Mouse (Mus musculus) liver, adult 2 months (tissue): ENCODE measurements around the gene Eef2. TPM values are rescaled to one million over a fixed set of nuclear protein-coding genes. Genes with fewer than 3 reads are reported as not detected.

Experiments
- DNase-seq: peaks from one replicate; pipeline ENCODE4 v3.0.0-alpha.2; 2011; ENCODE audit warnings: low read depth, low spot score; ENCODE audit errors: extremely low read depth
- H3K27ac ChIP-seq: fragments of 200-500 bp; replicated peaks from 2 replicates; pipeline ENCODE4 v1.5.1; 2012; ENCODE audit warnings: low read depth, mild to moderate bottlenecking, control low read depth, inconsistent platforms, low read length; ENCODE audit not compliant: insufficient read depth
- H3K27me3 ChIP-seq: fragments of 200-500 bp; 2 replicates; pipeline ENCODE4 v1.6.1; 2012; ENCODE audit warnings: mild to moderate bottlenecking, moderate library complexity, low read length, inconsistent platforms; ENCODE audit not compliant: control insufficient read depth, insufficient read depth
- H3K36me3 ChIP-seq: fragments of 200-500 bp; 2 replicates; pipeline ENCODE4 v1.6.1; 2012; ENCODE audit warnings: low read length, inconsistent platforms; ENCODE audit not compliant: control insufficient read depth, insufficient read depth
- H3K4me1 ChIP-seq: fragments of 200-500 bp; 2 replicates; pipeline ENCODE4 v1.6.1; 2011; ENCODE audit warnings: low read length; ENCODE audit not compliant: control insufficient read depth, insufficient read depth
- H3K4me3 ChIP-seq: fragments of 200-500 bp; 2 replicates; pipeline ENCODE4 v1.5.1; 2011; ENCODE audit warnings: low read depth, mild to moderate bottlenecking, control low read depth, low read length, moderate library complexity; ENCODE audit not compliant: insufficient read depth
- H3K79me2 ChIP-seq: fragments of 200-500 bp; 2 replicates; pipeline ENCODE4 v1.6.1; 2012; ENCODE audit warnings: inconsistent platforms, mild to moderate bottlenecking, low read length, moderate library complexity; ENCODE audit not compliant: control insufficient read depth, insufficient read depth
- H3K9ac ChIP-seq: fragments of 200-500 bp; 2 replicates; pipeline ENCODE4 v1.6.1; 2012; ENCODE audit warnings: low read depth, mild to moderate bottlenecking, control low read depth, inconsistent platforms, low read length
- CTCF ChIP-seq: fragments of 200-500 bp; IDR thresholded peaks from 2 replicates; pipeline ENCODE4 v1.5.1; 2011; ENCODE audit warnings: low read depth, low read length, control low read depth
- POLR2A ChIP-seq: fragments of 200-500 bp; IDR thresholded peaks from 2 replicates; pipeline ENCODE4 v1.6.1; 2011; ENCODE audit warnings: low read length, control low read depth; ENCODE audit not compliant: insufficient read depth; ENCODE audit errors: extremely low read depth
- WGBS: fragments of 180-500 bp; shearing (Covaris S2); methylation state at CpG from one replicate; pipeline ENCODE4 v1.1.7; 2018; 5-methylcytosine and 5-hydroxymethylcytosine counted together
- polyA plus RNA-seq: library from polyadenylated mRNA; depleted of rRNA; stranded (reverse); fragments of >200 nt; gene quantifications from 2 replicates; pipeline ENCODE4 v1.2.3, GENCODE M21; 2012; rRNA removed
- total RNA-seq: library from RNA; depleted of rRNA; stranded (reverse); fragments of >200 nt; gene quantifications from 2 replicates; pipeline ENCODE4 v1.2.3, GENCODE M21; 2014; rRNA removed

Eef2 gene
- total and polyA plus RNA-seq, 2 experiments: 812 to 1,204 TPM

DNA sequence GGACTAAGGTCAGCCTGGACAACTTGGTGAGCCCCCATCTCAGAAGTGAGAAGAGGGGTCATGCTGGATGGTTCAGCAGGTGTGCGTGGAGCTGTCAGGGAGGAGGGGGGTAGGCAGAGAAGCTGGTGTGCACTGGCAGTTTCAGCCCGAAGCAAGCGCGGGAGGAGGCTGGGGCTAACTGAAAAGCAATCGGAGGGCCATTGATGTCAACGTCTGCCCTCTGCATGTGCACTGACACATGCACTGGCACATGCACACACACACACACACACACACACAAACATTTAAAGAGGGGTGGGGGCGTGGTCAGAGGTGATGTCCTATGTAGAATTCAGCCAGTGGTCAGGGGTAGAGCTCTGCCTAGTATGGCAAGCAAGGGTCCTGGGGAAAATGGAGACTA is 55.0 kb downstream of the Eef2 start:
- no peak for TF ChIP-seq POLR2A
- TF ChIP-seq CTCF: no peak
- peaks cover 4% of the 10 kb centered on the region; the same call in 1 of the 2 replicates for H3K27me3 ChIP-seq
- H3K4me3 ChIP-seq: no peak overlapping the region
- H3K27ac ChIP-seq: no peak overlapping the region
- no peak for DNase-seq
- peaks cover 13% of the 10 kb centered on the region for H3K4me1 ChIP-seq
- no peaks in the 10 kb centered on the region for H3K79me2 ChIP-seq
- H3K9ac ChIP-seq: no peak overlapping the region
- no peaks in the 10 kb centered on the region for H3K36me3 ChIP-seq
- 62% methylated on average over 7 of the region's 7 CpGs for WGBS

Other genes starting within 250 kb of the Eef2 start
Only the 30 nearest of the 31 such genes appear.
- 0.09 and 0.13 TPM in 2 replicates for gene Gng7, start 161.7 kb upstream of the Eef2 start, total RNA-seq
- 0.65 TPM in 2 replicates for gene Gng7, start 161.7 kb upstream of the Eef2 start, polyA plus RNA-seq
- gene Diras1, start 151.0 kb upstream of the Eef2 start, total RNA-seq: 0.07 TPM in 1 of 2 replicates, not detected in the other
- not detected in 2 replicates for gene Diras1, start 151.0 kb upstream of the Eef2 start, polyA plus RNA-seq
- 6.1 and 6.9 TPM in 2 replicates for gene Slc39a3, start 139.2 kb upstream of the Eef2 start, total RNA-seq
- 13.2 and 14.1 TPM in 2 replicates for gene Slc39a3, start 139.2 kb upstream of the Eef2 start, polyA plus RNA-seq
- gene Sgta, start 116.5 kb upstream of the Eef2 start, total RNA-seq: 43.9 and 53.8 TPM in 2 replicates
- 136 and 146 TPM in 2 replicates for gene Sgta, start 116.5 kb upstream of the Eef2 start, polyA plus RNA-seq
- 7.4 and 9.3 TPM in 2 replicates for gene Thop1, start 106.6 kb upstream of the Eef2 start, total RNA-seq
- 12.0 and 13.1 TPM in 2 replicates for gene Thop1, start 106.6 kb upstream of the Eef2 start, polyA plus RNA-seq
- 190 and 205 TPM in 2 replicates for gene Creb3l3, start 77.8 kb upstream of the Eef2 start, total RNA-seq
- gene Creb3l3, start 77.8 kb upstream of the Eef2 start, polyA plus RNA-seq: 287 and 308 TPM in 2 replicates
- 46.6 and 61.1 TPM in 2 replicates for gene Map2k2, start 70.7 kb upstream of the Eef2 start, total RNA-seq
- 192 and 231 TPM in 2 replicates for gene Map2k2, start 70.7 kb upstream of the Eef2 start, polyA plus RNA-seq
- gene Zbtb7a, start 41.4 kb upstream of the Eef2 start, total RNA-seq: 10.0 and 14.2 TPM in 2 replicates
- gene Zbtb7a, start 41.4 kb upstream of the Eef2 start, polyA plus RNA-seq: 28.6 and 34.0 TPM in 2 replicates
- gene Pias4, start 8.7 kb upstream of the Eef2 start, total RNA-seq: 8.9 and 10.1 TPM in 2 replicates
- 17.8 and 22.7 TPM in 2 replicates for gene Pias4, start 8.7 kb upstream of the Eef2 start, polyA plus RNA-seq
- gene Dapk3, start 6.4 kb downstream of the Eef2 start, total RNA-seq: 14.1 and 16.0 TPM in 2 replicates
- 42.5 and 44.2 TPM in 2 replicates for gene Dapk3, start 6.4 kb downstream of the Eef2 start, polyA plus RNA-seq
- not detected in 2 replicates for gene 4930442H23Rik, start 7.2 kb downstream of the Eef2 start, total RNA-seq
- gene 4930442H23Rik, start 7.2 kb downstream of the Eef2 start, polyA plus RNA-seq: not detected in 2 replicates
- 0.09 TPM in 1 of 2 replicates, not detected in the other for gene Nmrk2, start 25.4 kb downstream of the Eef2 start, total RNA-seq
- gene Nmrk2, start 25.4 kb downstream of the Eef2 start, polyA plus RNA-seq: not detected in 2 replicates
- 0.07 TPM in 1 of 2 replicates, not detected in the other for gene Atcay, start 54.2 kb downstream of the Eef2 start, total RNA-seq
- not detected in 2 replicates for gene Atcay, start 54.2 kb downstream of the Eef2 start, polyA plus RNA-seq
- 0.27 and 0.74 TPM in 2 replicates for gene Zfr2, start 56.5 kb downstream of the Eef2 start, total RNA-seq
- gene Zfr2, start 56.5 kb downstream of the Eef2 start, polyA plus RNA-seq: 0.15 and 1.6 TPM in 2 replicates
- 0.60 and 0.65 TPM in 2 replicates for gene Matk, start 76.3 kb downstream of the Eef2 start, total RNA-seq
- gene Matk, start 76.3 kb downstream of the Eef2 start, polyA plus RNA-seq: 0.27 and 0.43 TPM in 2 replicates
- 52.1 and 65.9 TPM in 2 replicates for gene Mrpl54, start 90.3 kb downstream of the Eef2 start, total RNA-seq
- 66.6 and 85.9 TPM in 2 replicates for gene Mrpl54, start 90.3 kb downstream of the Eef2 start, polyA plus RNA-seq
- gene Apba3, start 90.3 kb downstream of the Eef2 start, total RNA-seq: 30.5 and 44.1 TPM in 2 replicates
- 132 and 143 TPM in 2 replicates for gene Apba3, start 90.3 kb downstream of the Eef2 start, polyA plus RNA-seq
- gene Tjp3, start 115.0 kb downstream of the Eef2 start, total RNA-seq: 7.6 and 7.7 TPM in 2 replicates
- gene Tjp3, start 115.0 kb downstream of the Eef2 start, polyA plus RNA-seq: 24.2 and 32.0 TPM in 2 replicates
- gene Pip5k1c, start 116.3 kb downstream of the Eef2 start, total RNA-seq: 7.4 and 10.0 TPM in 2 replicates
- 25.8 and 30.1 TPM in 2 replicates for gene Pip5k1c, start 116.3 kb downstream of the Eef2 start, polyA plus RNA-seq
- 5.0 and 5.7 TPM in 2 replicates for gene Cactin, start 144.5 kb downstream of the Eef2 start, total RNA-seq
- gene Cactin, start 144.5 kb downstream of the Eef2 start, polyA plus RNA-seq: 12.8 and 14.1 TPM in 2 replicates
- gene Tbxa2r, start 152.1 kb downstream of the Eef2 start, total RNA-seq: 0.37 and 0.81 TPM in 2 replicates
- 3.8 and 4.0 TPM in 2 replicates for gene Tbxa2r, start 152.1 kb downstream of the Eef2 start, polyA plus RNA-seq
- under 0.01 and 0.27 TPM in 2 replicates for gene Gipc3, start 166.6 kb downstream of the Eef2 start, total RNA-seq
- 0.51 and 0.57 TPM in 2 replicates for gene Gipc3, start 166.6 kb downstream of the Eef2 start, polyA plus RNA-seq
- gene Hmg20b, start 173.8 kb downstream of the Eef2 start, total RNA-seq: 9.9 and 10.8 TPM in 2 replicates
- gene Hmg20b, start 173.8 kb downstream of the Eef2 start, polyA plus RNA-seq: 48.1 and 54.0 TPM in 2 replicates
- gene Mfsd12, start 180.9 kb downstream of the Eef2 start, total RNA-seq: 5.3 and 7.4 TPM in 2 replicates
- 12.8 and 13.4 TPM in 2 replicates for gene Mfsd12, start 180.9 kb downstream of the Eef2 start, polyA plus RNA-seq
- 0.47 TPM in 1 of 2 replicates, not detected in the other for gene 4930404N11Rik, start 189.2 kb downstream of the Eef2 start, total RNA-seq
- gene 4930404N11Rik, start 189.2 kb downstream of the Eef2 start, polyA plus RNA-seq: 0.12 and 0.37 TPM in 2 replicates
- gene Fzr1, start 201.9 kb downstream of the Eef2 start, total RNA-seq: 6.2 and 8.1 TPM in 2 replicates
- 20.9 and 29.9 TPM in 2 replicates for gene Fzr1, start 201.9 kb downstream of the Eef2 start, polyA plus RNA-seq
- 39.7 and 53.8 TPM in 2 replicates for gene Dohh, start 207.8 kb downstream of the Eef2 start, total RNA-seq
- gene Dohh, start 207.8 kb downstream of the Eef2 start, polyA plus RNA-seq: 42.6 and 49.7 TPM in 2 replicates
- gene Gm48551, start 207.8 kb downstream of the Eef2 start, total RNA-seq: 2.4 TPM in 1 of 2 replicates, not detected in the other
- 0.32 and 0.44 TPM in 2 replicates for gene Gm48551, start 207.8 kb downstream of the Eef2 start, polyA plus RNA-seq
- gene Gm48552, start 212.4 kb downstream of the Eef2 start, total RNA-seq: 0.40 TPM in 1 of 2 replicates, not detected in the other
- 0.26 and 1.4 TPM in 2 replicates for gene Gm48552, start 212.4 kb downstream of the Eef2 start, polyA plus RNA-seq
- 1.3 and 1.5 TPM in 2 replicates for gene Smim24, start 216.4 kb downstream of the Eef2 start, total RNA-seq
- 2.3 and 4.1 TPM in 2 replicates for gene Smim24, start 216.4 kb downstream of the Eef2 start, polyA plus RNA-seq